Mouse (Mus musculus) mouse trophoblast stem cell (cell line): ENCODE measurements around the gene Rfx1.

ENCODE experiments used
- in situ Hi-C, 2 experiments: fragments of 300-500 bp; cut with MseI, MboI; formaldehyde crosslinking; loops; 2 replicates in 1 of 2; 3 replicates in 1 of 2; pipeline ENCODE4 v1.15.1; 2025

The Rfx1 gene

DNA sequence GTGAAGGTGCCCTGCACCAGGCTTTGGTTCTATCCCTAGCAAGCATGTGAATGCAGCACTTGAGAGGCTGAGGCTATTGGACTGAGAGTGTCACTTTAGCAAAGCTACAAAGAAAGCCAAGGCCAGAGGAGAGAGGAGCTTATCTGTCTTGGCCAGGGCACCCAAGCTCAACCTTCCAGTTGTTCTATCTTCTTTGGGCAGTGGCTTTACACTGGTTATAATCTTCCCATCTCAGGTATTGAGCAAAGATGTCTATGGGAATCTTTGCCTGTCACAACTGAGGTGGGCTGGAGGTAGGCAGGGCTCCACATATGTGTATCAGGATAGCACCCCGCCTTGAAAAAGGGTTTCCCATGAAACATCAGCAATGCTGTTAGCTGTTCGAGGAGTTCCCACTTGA is 6.4 kb upstream of the Rfx1 start:
- in situ Hi-C loops, result no loop called here

DNA sequence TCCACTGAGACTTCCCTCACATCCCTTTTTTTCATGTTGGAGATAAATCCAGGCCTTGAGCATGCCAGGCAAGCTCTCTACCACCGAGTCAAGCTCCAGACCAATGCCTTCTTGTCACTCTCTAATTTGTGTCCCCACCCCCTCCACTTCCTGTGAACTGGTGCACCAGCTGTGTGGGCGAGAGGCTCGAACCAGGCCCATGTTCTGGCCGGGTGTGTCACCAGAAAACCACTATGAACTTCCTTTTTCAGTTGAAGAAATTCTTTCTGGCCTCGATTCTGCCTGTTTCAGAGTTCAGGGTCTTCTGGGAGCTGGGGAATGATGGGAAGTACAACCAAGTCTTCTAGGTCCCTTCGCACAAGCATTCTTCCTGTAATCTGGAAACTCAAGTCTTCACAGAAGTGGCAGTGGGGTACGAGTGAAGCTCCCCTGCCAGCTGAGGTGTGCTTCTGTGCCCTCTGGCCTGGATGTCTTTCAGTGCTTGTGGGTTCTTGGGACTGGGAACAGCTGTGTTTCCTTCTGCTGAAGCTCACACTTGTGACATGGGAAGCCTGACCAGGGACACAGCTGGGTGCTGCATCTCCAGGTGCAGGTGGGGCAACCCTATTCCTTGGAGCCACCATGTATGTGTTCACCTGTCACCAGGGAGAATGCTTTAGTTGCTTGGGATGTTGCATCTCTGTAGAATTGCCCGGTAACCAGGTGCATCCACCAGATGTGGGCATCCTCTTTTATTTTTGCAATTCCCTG is 2.6 kb upstream of the Rfx1 start:
- in situ Hi-C loops, result no loop called here

- in situ Hi-C loops, result no loop called here
Measured at GRCm38 (mm10) chr8:84065037-84065436, 1.6 kb upstream of the Rfx1 start, which contains the start of gene Gm10643. Gene Gm10643 (minus strand): TSS chr8:84065137.

GRCm38 (mm10) chr8:84065457-84066072 is 1.1 kb upstream of the Rfx1 start:
- in situ Hi-C loops, result no loop called here

DNA sequence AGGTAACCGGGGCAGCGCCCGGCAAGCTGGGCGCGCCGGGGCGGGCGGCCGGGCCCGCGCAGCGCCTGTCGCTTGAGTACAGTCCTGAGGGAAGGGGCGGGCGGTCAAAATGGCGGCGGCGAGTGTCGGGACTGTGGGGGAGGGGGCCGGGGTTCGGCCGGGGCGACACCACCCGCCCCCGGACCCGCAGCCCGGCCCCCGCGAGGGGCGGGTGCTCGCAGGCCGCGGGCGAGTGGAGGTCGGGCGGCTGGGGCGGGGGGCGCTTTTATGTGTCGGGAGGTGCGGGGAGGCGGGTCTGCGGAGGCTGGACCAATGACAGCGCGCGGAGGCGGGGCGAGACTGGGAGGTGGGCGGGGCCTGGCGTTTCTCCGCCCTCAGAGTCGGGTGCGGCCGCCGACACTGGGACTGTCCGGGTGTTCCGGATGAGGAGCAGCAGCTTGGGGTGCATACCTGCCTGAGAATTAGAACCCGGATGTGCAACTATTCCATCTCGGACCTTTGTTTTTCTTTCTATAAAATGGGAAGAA is 476 bp downstream of the Rfx1 start:
- in situ Hi-C loops, result no loop called here

DNA sequence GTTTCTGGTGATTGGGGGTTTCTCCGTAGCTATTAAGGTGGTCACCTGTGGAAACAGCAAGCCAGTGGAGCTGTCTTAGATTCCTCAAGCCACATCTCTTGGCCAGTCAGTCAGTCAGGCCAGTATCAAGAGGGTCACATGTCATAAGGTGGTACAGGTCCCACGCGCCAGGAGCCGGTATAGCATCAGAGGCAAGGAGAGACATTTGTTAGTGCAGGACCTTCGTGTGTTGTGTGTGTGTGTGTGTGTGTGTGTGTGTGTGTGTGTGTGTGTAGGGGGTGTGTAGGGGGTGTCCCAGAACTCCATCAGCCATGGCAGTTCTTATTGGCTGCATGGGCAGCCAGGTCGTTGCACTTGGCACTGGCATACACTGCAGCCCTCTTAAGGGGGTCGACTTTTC is 1.3 kb downstream of the Rfx1 start:
- in situ Hi-C loops, result no loop called here

GRCm38 (mm10) chr8:84068316-84069035 is 1.8 kb downstream of the Rfx1 start:
- in situ Hi-C loops, result no loop called here

- in situ Hi-C loops, result no loop called here
Measured at GRCm38 (mm10) chr8:84069169-84069568, 2.5 kb downstream of the Rfx1 start.

DNA sequence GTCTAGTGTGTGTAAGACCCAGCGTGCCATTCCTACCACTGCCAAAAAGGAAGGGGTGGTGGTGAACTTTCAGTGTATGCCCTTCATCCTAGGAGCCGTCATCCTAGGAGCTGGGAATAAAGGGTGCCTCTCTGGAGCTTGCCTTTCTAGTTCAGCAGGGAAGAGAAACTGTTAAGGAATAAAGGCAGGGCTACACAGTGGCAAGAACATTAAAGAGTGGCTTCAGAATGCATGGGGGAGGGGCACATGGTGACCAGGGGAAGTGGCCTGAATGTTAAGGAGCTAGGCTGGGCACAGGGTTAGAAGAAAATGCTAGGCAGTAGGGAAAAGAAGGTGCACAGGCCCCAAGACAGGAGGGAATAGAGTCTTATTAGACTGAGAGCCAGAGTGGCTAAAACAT is 3.1 kb downstream of the Rfx1 start:
- in situ Hi-C loops, result no loop called here

DNA sequence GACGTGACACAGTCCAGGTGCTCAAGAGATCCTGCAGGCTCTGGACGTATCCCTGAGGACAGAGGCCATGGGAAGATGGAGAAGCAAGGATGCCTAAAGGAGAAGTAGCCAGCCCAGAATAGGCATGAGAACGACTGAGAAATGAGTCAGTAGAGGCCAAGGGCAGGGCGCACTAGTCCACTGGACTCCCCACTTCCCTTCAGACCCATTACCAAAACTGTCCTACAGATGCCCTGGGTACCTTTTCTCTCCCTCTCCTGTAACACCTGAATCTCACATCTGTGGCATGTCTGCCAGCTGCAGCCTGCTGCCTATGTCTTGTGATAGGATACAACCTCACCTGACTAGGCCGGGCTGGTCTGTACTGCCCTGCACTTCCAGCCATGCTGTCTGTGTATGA is 3.6 kb downstream of the Rfx1 start:
- in situ Hi-C loops, result no loop called here

- in situ Hi-C loops, result no loop called here
Measured at GRCm38 (mm10) chr8:84070667-84071066, 4.0 kb downstream of the Rfx1 start.

GRCm38 (mm10) chr8:84071921-84072320 is 5.3 kb downstream of the Rfx1 start:
- in situ Hi-C loops, result no loop called here

DNA sequence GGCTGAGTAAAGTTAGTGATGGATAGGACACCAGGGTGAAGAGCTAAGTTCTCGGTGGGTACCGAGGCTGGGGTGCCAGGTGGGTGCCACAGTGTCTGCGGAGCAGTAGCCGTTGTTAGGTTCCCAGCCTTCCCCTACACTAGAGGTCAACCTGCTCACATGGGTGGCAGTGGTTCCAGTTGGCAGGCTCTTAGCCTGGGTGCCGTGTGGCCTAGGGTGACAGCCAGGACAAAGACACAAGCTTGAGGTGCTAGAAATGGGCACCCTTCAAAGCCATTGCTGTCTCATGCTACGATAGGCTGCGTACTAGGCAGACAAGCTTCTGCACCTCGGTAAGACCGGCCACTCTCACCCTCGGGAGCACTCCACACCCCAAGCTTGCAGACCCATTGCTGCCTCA is 5.7 kb downstream of the Rfx1 start:
- in situ Hi-C loops, result no loop called here

- in situ Hi-C loops, result no loop called here
Measured at GRCm38 (mm10) chr8:84073230-84073976, 6.8 kb downstream of the Rfx1 start.

DNA sequence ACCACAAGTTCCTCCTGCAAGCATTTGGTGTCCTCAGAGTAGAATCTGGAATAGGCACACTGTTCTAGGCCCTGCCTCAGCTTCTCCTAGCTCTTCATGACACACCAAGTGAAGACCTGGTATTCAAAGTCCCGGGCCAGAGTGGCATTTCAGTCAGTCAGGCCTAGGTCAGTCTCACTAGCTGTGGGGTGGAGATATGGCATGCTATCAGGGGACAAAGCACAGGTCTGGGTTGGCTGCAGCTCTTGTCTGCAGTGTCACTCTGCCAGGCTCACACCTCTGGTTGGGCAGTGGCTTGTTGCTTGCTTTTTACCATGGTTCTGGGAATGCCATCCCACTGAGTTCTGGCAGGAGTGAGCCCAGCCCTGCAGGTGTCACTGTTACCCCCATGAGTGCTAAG is 9.8 kb downstream of the Rfx1 start:
- in situ Hi-C loops, result no loop called here

GRCm38 (mm10) chr8:84076849-84077248 is 10.2 kb downstream of the Rfx1 start:
- in situ Hi-C loops, result no loop called here

DNA sequence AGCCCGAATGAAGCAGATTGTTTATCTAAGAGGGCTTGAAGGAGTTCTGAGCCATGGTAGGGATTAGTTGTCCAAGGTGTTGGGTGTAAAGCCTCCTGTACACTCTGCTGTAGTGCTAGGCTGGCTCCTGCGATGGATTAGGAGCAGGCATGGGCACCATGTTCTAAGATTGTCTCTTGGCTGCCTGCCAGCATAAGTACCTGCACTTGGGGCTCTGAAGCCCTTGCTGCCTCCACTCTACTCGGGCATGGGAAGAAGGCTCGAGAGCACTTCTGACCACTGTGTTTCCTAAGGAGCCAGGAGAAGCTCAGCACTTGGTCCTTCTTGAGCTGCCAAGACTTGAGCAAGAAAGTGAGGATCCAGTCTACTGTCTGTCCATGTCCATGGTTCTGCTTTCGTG is 12.6 kb downstream of the Rfx1 start:
- in situ Hi-C loops, result no loop called here

DNA sequence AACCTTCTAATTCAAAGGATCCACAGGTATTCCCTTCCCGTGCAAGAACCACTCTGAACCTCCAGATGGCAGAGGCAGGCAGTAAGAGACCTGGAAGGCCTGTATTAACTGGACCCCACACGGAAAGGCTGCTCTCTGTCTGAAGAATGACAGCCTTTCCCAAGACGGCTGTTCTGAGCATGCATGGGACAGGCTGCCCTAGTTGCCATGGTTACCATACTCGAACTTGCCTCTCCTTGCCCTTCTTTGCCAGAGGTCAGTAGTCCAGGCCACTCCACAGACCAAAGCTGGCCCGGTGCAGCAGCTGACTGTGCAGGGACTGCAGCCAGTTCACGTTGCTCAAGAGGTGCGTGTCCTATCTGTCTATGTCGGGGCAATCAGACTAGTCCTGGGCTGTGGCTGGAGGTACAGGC is 17.2 kb downstream of the Rfx1 start:
- in situ Hi-C loops, result no loop called here

GRCm38 (mm10) chr8:84084341-84085115 is 17.9 kb downstream of the Rfx1 start:
- in situ Hi-C loops, result no loop called here

GRCm38 (mm10) chr8:84087156-84087555 is 20.5 kb downstream of the Rfx1 start:
- in situ Hi-C loops, result no loop called here

- in situ Hi-C loops, result no loop called here
Measured at GRCm38 (mm10) chr8:84087821-84088220, 21.2 kb downstream of the Rfx1 start.
